Mouse (Mus musculus): ENCODE results near the gene Pou2f3. TPM values are rescaled to one million over a fixed set of nuclear protein-coding genes. Genes with fewer than 3 reads are reported as not detected.
"Not testable (repeated sequence)": the region's sequence is repeated elsewhere in the genome, so short reads cannot be mapped to it uniquely, and the experiment has no call there.

The Pou2f3 gene
- total RNA-seq, 2 experiments from 2014 or later: not detected

DNA sequence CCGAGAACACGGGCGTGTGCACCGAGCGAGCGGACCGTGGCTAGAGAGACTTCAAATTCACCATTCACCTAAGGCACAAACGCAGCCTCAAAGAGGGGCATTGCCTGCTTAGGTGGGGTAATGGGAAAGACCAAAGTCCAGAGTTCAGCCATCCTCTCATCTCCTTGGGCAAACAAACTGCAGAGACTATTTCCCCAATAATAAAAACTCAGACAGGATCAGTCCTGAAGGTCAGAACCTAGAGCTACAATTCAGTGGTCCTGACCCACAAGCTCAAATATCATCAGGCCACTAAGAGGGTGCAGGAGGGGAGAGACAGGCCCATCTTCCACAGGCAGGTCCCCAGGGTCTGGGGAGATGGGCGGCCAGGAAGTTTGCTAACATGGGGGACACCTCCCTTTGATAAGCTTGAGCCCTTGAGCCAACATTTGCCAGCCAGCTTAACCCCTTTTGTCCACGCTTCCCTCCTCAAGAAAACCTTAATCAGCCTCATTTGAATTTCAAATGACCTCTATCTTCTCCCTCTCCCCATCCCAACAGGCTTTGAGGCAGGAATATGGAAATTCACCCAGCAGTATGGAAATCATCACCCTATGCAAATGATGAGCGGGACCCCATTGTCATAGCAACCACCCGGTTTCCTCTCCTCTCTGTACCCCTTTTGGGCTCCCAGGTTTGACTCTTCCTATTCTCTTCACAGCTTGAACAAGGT is 21.7 kb downstream of the Pou2f3 start:
- ATAC-seq (replicated peaks; ENCODE audit: low FRiP score, poor library complexity, severe bottlenecking): no peak

DNA sequence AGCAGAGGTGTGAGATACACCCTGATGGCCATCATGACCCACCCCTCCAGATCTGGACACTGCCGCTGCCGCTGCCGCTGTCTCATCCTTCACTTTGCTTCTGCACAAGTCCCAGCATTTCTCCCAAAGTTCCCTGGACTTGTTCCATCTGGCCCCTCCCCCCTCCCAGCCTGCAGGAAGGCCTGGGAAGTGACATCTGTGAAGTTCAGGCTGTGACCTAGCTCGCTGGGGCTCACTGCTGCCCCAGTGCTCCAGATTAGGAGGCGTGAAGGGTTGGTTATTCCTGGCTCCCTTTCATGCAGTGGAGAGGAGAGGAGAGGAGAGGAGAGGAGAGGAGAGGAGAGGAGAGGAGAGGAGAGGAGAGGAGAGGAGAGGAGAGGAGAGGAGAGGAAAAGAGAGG is 30.6 kb downstream of the Pou2f3 start:
- no peak for ATAC-seq (replicated peaks; ENCODE audit: low FRiP score, poor library complexity, severe bottlenecking)

DNA sequence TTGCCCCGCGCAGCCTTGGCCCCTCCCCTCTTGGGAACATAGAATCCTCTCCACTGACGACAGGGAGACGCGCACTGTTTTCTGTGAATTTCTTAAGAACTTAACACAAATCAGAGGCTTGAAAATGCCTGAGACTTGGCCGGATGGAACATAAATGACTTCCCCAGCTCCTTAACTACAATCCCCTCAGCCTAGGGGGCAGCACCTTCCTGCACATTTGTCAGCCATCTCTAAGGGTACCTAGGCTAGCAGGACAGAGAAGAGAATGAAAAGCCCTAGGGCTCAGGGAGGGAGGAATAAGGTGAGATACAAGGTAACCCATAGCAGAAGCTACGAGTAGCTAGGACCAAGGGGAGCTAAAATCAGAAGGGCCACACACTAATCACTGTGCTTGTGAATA is 32.0 kb downstream of the Pou2f3 start:
- no peak for ATAC-seq (replicated peaks; ENCODE audit: low FRiP score, poor library complexity, severe bottlenecking)

DNA sequence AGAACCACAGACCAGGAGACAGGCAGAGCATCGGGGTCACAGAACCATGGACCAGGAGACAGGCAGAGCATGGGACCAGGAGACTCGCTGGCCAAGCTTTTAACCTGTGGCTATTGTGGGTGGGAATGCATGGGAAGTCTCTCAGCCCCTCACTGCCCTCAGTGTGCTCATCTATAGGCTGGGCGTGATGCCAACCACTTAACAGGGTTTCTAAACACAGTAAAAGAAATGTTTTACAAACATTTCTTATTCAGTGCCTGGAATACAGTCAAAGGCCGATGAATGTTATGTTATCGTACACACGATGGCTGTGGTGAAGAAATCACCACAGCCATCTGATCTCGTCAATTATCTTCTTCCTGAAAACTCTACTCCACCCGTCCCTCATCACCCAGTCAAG is 43.1 kb downstream of the Pou2f3 start:
- no peak for ATAC-seq (replicated peaks; ENCODE audit: low FRiP score, poor library complexity, severe bottlenecking)

DNA sequence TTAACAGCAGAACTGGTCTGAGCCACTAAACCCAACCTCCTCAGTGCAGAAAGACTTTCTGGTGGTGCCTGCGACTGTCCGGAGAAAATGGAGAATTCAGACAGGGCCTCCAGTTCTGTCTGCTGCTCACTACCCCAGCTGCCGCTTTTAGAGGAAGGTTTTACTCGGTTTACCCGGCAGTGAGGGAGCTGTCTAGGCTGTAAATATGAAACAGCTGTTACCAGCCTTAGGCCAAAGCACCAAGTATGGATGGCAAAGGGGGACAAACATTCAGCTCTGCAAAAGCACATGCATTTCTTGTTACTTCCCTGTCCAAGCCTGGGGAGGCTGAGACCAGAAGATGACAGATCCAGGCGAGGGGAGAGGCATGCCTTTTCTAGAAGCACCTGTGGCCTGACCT is 43.8 kb downstream of the Pou2f3 start:
- no peak for ATAC-seq (replicated peaks; ENCODE audit: low FRiP score, poor library complexity, severe bottlenecking)

DNA sequence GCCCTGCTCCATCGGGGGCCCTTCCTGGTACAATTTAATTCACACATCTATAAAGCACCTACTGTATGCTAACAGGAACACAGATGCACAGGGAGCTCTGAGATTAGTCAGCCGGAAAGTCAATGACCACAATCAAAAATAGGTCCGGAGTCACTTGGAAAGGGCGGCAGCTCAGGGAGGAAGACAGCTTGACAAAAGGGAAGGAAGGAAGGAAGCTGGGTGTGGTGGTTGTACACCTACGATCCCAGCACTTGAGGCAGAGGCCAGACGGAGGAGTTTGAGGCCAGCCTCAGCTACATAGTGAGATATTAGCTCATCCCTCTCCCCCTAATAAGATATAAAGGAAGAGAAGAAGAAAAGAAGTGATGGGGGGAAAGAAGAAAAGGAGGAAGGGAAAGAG is 54.2 kb downstream of the Pou2f3 start:
- ATAC-seq (replicated peaks; ENCODE audit: low FRiP score, poor library complexity, severe bottlenecking): no peak

DNA sequence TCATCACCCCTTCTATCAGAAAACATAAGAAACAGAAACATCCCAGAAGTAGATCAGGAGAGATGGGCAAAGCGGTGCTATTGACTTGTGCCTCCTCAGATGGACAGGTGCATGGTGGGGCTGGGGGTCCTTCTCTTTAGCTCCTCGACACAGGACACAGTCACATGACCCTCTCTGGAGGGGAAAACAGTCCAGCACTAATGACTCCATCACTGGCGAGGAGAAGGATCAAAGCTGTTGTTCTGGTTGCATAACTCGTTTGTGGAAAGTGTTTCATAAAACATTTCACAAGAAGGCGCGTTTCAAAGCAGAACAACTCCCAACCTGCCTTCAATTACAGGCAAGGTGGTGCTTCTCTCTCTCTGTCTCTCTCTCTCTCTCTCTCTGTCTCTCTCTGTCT is 58.4 kb downstream of the Pou2f3 start:
- ATAC-seq (replicated peaks; ENCODE audit: low FRiP score, poor library complexity, severe bottlenecking): no peak

DNA sequence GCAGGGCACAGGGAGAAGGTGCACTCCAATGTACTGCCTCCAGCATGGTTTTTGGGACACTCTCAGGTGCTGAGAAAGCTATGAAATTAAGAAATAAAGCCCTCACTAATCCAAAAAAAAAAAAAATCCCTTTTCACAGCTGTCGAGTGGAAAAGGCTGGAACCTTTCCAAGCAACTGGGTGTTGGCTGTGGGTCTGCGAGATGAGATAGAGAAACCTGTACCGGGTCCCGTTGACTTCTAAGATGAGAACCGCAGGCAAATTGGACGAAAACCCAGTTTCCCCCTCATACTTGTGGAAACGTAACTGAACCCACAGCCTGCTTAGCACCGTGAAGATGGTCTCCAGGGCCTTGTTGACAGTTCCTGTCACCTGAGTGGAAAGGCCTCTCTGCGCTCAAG is 59.2 kb downstream of the Pou2f3 start:
- no peak for ATAC-seq (replicated peaks; ENCODE audit: low FRiP score, poor library complexity, severe bottlenecking)

DNA sequence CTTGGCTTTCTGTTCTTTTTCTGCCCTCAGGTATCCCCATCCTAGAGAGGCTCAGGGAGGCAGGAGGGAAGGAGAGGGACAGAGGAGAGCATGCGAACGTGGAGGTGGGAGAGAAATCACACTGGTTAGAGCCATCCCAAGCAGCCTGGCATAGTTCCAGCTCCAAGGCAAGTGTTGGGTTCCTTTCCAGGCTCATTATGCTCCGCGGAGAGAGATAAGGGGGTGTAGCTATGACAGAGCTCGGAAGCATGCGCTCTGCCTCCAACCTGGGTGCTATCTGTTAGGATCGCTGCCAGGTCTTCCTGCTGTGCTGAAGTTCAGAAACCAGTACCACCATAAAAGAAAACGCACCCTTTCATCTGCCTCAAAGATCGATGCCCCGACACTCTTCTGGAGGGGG is 60.1 kb downstream of the Pou2f3 start:
- peak; percentile 53 for ATAC-seq (replicated peaks; ENCODE audit: low FRiP score, poor library complexity, severe bottlenecking)

DNA sequence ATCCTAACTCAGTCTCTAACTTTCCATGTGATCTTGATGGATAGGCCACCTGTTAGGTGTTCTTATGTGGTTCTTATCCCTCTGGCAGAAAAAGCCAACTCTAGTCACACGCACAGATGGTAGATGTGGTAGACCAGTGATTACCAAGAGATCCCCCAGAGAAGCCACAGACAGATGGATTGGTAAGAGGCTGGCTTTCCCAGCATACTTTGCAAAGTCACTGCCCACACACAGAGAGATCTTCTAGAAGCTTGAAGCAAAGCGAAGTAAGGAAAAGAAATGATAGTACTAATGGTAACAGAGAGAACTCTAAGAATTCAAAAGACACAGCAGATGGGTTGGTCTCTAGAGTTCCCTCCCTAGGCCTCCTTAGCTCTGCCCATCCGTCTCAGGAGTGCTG is 60.7 kb downstream of the Pou2f3 start:
- no peak for ATAC-seq (replicated peaks; ENCODE audit: low FRiP score, poor library complexity, severe bottlenecking)

DNA sequence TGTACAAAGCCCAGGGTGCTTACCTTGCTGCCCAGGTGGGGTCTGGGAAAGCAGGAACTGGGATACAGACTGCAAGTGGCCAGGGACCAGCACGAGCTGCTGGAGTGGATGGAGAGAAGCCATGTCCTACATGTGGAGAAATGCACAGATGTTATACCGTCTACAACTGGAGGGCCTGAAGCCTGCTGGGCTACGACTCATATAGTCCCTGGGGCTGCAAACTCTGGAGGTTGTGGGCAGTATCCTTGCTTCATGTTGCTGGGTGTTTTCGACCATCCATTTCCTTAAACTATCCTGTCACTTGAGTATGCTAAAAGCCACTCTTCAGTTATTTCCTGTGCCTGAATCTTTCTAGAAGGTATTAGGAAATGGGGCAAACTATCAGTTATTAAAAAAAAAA is 65.0 kb downstream of the Pou2f3 start:
- ATAC-seq (replicated peaks; ENCODE audit: low FRiP score, poor library complexity, severe bottlenecking): no peak

DNA sequence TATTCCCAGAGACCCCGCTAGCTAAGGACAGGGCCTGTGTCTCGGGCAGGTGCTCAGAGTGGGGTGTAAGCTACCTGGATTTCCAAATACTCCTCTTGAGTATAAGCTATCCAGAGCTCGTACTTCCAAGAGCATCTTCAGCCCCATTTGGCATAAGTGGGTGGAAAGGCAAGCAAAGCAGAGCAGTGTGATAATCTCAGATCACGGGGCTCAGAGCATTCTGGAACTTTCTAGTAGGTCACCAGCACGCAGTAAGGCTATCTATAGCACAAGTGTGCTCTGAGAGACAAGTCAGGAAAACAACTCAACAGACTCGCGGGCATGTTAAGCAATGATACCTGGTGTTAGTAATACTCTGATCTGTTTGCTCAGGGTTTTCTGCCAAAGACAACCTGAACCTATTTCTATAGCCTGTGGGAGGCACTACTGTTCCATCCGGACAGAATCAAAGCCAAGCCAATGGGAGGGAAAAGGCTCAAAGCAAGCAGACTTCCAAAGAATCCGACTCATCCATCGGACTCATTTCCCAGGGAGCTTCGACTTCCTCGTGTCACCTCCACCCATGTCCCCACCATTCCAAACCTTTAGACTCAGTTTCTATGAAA is 65.9 kb downstream of the Pou2f3 start:
- no peak for ATAC-seq (replicated peaks; ENCODE audit: low FRiP score, poor library complexity, severe bottlenecking)

DNA sequence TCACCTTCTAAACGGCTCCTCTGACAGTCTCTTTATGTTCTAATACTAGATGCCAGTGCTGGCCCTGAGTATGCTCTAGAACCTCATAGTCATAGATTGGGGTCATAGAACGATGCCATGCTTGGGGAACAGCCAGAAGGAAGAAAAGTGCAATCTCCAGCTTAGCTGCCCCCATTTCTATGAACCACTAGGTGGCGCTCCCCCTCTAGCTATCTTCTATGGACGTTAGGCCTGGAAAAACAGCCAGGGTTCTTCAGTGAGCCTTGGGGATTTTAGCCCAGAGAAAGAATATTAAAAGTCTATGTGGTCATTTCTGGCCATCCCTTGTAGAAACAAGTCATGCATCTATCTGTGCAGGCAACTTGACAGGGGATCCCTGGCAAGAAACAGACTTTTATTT is 68.3 kb downstream of the Pou2f3 start:
- ATAC-seq (replicated peaks; ENCODE audit: low FRiP score, poor library complexity, severe bottlenecking): peak; percentile 83

DNA sequence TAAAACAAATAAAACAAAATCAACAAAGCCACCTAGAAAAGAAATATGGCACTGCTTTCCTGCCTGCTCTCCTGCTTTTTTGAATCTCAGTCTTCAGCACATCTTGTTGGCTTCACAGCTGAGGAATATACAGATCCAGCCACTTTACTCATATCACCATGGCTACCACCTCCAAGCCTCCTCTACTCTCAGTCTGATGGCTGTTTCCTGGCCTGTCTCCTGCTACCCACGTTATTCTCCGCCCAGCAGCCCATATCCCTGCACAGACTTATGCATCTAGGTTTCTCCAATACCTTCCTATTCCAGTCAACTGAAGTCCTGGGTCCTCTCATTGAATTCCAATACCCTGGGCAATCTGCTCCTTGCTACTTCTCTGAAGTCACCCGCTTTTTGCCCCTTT is 76.6 kb downstream of the Pou2f3 start:
- ATAC-seq (replicated peaks; ENCODE audit: low FRiP score, poor library complexity, severe bottlenecking): no peak

DNA sequence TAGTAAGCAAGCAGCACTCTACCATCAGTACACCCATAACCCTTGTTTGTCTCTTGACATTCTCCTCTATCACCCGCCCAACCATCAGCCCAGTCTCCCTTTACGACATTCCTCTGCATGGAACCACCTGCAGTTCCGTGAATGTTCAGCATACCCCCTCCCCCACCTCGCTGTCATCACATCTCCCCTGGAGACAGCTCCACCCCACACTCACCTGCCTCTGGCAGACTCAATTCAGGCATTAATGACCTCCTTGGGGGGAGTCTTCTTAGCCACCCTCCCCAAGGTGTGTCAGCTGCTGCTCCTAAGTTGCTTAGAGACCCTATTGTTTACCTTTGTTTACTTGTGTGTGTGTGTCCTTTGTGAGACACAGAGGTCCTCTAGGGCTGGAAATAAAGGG is 77.8 kb downstream of the Pou2f3 start:
- no peak for ATAC-seq (replicated peaks; ENCODE audit: low FRiP score, poor library complexity, severe bottlenecking)

DNA sequence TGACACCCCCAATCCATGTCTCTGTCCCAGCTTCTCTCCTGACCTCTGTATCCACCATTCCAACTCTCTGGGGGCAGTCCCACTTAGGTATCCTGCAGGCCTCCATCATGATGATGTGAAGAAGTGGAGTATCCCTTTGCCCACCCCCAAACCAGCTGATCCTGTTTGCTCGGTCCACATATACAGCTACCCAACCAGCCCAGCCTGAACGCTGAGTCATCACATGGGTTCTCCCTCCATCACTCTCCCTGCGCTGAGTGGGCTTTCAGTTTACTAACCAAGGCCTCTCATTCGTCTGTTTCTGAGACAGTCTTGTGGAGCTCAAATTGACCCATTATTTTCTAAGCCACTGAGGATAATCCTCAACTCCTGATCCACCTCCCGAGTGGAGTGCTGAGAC is 78.2 kb downstream of the Pou2f3 start:
- ATAC-seq (replicated peaks; ENCODE audit: low FRiP score, poor library complexity, severe bottlenecking): no peak

DNA sequence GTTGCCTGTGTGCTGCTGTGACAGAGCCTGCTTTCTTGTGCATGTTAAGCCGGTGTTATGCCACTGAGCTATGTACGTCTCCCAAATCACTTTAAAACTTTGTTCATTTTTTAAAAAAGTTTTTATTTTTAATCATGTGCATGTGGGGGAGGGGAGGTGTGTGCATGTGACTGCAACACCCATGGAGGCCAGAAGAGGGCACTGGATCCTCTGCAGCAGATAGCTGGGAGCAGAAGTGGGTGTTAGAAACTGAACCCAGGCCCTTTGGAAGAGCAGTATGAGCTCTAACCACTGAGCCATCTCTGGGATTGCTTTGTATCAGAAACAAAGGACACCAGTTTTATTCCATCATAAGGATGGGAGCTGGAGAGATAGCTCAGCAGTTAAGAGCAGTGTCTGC is 79.5 kb downstream of the Pou2f3 start:
- ATAC-seq (replicated peaks; ENCODE audit: low FRiP score, poor library complexity, severe bottlenecking): peak; percentile 77

DNA sequence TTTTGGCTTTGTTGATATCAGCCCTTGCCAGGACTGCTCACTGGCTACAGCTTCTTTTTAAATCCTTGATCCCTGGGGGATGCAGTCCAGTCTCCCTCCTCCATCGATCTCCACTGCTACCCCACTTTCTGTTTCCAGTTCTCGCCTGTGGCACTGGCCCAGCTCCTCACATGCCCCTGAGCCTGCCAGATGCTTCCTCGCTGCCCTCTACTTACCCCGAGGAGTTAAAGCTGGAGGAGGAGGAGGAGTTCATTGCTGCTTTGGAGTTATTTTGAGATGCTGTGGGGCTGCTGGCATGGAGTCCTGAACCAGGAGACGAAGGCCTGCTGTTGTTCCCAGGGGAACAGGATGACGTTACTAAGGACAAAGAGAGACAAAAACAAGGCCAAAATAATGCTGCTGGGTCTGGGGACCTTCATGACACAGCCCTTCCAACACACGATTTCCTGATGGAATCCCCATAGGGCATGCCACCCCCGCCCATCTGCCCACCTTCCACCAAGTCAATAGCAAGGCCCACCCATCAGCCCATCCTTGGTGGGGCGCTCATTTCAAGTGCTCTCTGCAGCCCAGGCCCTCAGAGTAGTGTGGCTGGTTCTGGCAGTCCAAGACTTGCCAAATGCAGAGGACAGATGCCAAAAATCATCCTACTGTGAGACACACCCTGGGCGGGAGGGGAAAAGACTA is 82.9 kb downstream of the Pou2f3 start:
- ATAC-seq (replicated peaks; ENCODE audit: low FRiP score, poor library complexity, severe bottlenecking): no peak

DNA sequence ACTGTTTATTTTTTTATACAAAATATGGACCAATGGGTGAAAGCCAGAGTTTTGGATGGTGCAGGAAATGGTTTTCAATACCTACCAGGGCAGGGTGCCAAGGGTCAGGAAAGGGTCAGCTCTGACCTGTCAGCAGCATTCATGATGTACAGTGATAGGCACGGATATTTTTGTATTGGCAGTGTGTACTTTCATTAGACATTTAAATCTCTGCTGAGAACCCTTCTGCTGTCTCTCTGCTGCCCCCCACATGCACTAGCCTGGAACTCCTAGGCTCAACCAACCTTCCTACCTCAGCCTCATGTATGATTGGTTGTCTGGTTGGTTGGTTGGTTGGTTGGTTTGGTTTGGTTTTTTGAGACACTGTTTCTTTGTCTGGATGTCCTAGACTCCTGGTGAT is 87.8 kb downstream of the Pou2f3 start:
- ATAC-seq (replicated peaks; ENCODE audit: low FRiP score, poor library complexity, severe bottlenecking): peak; percentile 77

DNA sequence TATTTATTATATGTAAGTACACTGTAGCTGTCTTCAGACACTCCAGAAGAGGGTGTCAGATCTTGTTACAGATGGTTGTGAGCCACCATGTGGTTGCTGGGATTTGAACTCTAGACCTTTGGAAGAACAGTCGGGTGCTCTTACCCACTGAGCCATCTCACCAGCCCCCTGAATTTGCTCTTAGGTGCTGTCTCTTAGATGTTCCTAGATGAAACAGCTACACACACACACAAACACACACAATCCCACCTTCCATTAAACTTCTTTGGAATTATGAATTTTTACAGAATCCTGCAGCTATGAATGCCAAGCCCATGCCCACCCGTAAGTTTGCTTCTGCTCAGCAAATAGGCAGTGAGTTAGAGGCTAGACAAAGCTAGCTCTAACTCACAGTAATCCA is 88.2 kb downstream of the Pou2f3 start:
- not testable (repeated sequence) for ATAC-seq (replicated peaks; ENCODE audit: low FRiP score, poor library complexity, severe bottlenecking)

DNA sequence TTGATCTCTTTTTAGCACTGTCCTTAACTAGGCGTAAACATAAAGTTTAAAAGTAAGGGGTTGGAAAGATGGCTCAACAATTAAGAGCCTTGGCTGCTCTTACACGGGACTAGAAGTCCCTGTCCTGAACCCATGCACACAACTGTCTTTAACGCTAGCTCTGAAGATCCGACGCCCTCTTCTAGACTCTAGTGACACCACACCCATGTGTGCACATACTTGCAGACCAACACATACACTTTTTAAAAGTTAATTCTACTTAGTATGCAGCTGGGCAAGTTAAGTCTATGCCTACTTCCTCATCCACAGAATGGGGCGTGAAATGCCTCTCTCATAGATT is 93.2 kb downstream of the Pou2f3 start:
- ATAC-seq (replicated peaks; ENCODE audit: low FRiP score, poor library complexity, severe bottlenecking): peak; percentile 65
